Mouse (Mus musculus): ENCODE measurements around the gene Gsta1.

DNA sequence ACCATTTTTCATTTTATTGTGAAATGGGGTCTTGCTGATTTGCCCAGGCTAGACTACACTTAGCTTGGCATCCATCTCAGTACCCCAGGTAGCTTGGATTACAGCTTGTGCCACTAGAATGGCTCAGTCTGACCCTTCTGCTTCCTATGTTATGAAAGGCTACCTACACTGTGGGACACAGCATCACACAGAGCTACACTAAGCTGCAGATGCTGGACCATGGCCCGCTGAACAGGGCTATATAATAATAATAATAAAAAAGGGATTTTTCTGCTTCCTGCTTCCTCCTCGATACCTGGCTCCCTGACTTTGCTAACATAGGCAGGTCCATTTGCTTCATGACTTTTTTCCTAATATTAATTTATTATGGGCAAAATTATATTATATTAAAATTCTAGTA lies 6.0 kb upstream of the Gsta1 start:
- TF ChIP-seq CTCF (IDR thresholded peaks at IDR 0.05; ENCODE audit: insufficient read depth, low read depth, low read length) (no peak), POLR2A (IDR thresholded peaks at IDR 0.05; ENCODE audit: insufficient read depth, low read depth, low read length) (no peak)
